Mouse (Mus musculus): ENCODE measurements around the gene Trim28.

DNA sequence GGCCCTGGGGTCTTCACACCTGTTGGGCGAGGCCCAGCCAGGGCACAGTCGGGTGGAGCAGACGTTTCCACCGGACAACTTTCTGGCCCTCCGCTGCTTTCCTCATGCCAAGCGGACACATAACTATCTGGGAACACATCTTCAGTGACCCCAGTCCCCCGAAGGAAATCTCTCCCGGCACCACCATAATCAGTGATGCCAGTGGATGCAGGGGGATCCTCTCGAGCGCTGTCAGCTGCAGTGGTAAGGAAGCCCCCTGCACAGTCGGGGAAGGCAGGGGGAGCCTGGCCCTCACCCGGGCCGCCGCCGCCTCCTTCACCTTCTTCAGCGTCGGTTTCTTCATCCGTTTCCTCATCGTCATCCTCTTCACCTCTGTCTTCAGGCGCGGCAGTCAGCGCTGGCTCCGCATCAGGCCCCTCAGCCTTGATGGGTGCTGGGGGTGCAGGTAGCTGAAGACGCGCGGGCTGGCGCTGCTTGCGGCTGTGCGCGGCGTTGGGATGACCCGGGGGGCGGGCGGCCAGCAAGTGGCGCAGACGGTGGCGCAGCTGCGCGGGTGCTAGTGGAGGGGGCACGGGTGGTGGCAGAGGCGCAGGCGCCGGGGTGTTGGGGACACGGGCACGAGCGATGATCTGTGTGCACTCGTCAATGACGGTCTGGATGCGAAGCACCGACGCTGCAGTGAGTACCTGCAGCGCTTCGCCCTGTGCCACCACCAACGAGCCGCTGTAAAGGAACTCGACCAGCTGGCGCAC is 8.6 kb downstream of the Trim28 start:
- TF ChIP-seq CTCF (IDR thresholded peaks at IDR 0.05; ENCODE audit: low read depth) = no peak
- TF ChIP-seq EP300 (IDR thresholded peaks at IDR 0.05; ENCODE audit: low read depth) = no peak

All from liver, embryonic 14.5 days (tissue).